ENCODE assay signal across 8 mouse cellular contexts in genomic region chr6:88518404-88519263, GRCm38 (mm10). TPM values are rescaled to one million over a fixed set of nuclear protein-coding genes. Genes with fewer than 3 reads are reported as not detected.
DNase-seq lines count a peak whose midpoint lies in the region; ATAC-seq lines count a peak whose summit lies in the region.

TSS of gene Sec61a1 (minus strand) at chr6:88518905.

- H3K4me3 ChIP-seq in hindbrain, embryonic 15.5 days, result peak within 1 kb of the TSS; percentile 82

- peak; percentile 96 for DNase-seq in T-cell, adult 2 months (ENCODE audit: low spot score)
- DNase-seq in cerebellum, postnatal 36 days, result peak; percentile 94 to 96
- peak; percentile 94 to 96 for DNase-seq in frontal cortex, postnatal 36 days (ENCODE audit: low spot score in 2 of 2)
- peak; percentile 93 for DNase-seq in left cerebral cortex, adult 11 months (ENCODE audit: low spot score)
- DNase-seq in lung, postnatal 4 days, result peak; percentile 97 to 98
- DNase-seq in retina, postnatal 7 days (ENCODE audit: low read depth, low spot score), result peak; percentile 87
- peak; percentile 90 for DNase-seq in urinary bladder, adult 2 months (ENCODE audit: low spot score)

- peaks cover 26% of the 10 kb centered on the region for H3K4me1 ChIP-seq in hindbrain, embryonic 15.5 days (replicated peaks)

- WGBS in hindbrain, embryonic 15.5 days, result under 1% methylated on average over 71 of the region's 80 CpGs

- peak; percentile 99 for ATAC-seq in hindbrain, embryonic 15.5 days (ENCODE audit: low FRiP score, low read depth)

- H3K4me2 ChIP-seq in hindbrain, embryonic 15.5 days, result peak within 1 kb of the TSS; percentile 85

- peaks cover 22% of the 10 kb centered on the region for H3K36me3 ChIP-seq in hindbrain, embryonic 15.5 days

- peak within 1 kb of the TSS; percentile 94 for H3K27ac ChIP-seq in hindbrain, embryonic 15.5 days (replicated peaks)

- peak within 1 kb of the TSS; percentile 89 for H3K9ac ChIP-seq in hindbrain, embryonic 15.5 days

- no peaks in the 10 kb centered on the region for H3K9me3 ChIP-seq in hindbrain, embryonic 15.5 days

- no peaks in the 10 kb centered on the region for H3K27me3 ChIP-seq in hindbrain, embryonic 15.5 days

RNA-seq across cellular contexts. Expression of gene Sec61a1, which starts in this region (rescaled TPM):
- 154 and 160 TPM in 2 replicates for polyA plus RNA-seq in hindbrain, embryonic 15.5 days (2015; fragmentation: Nextera tagmentation; extraction: Ambion mirVana)
- 130 and 145 TPM in 2 replicates for polyA plus RNA-seq in urinary bladder, adult 2 months (2012; rRNA removed)

Comparison
In these comparisons a context has a peak if more than half of its experiments do, and no peak if none do; other contexts are left out.
1. Peak in every context shown above with its lines: DNase-seq, ATAC-seq, H3K4me3 ChIP-seq and H3K27ac ChIP-seq.